Mouse (Mus musculus) midbrain, embryonic 11.5 days (tissue): ENCODE measurements around the gene Clstn2. TPM values are rescaled to one million over a fixed set of nuclear protein-coding genes. Genes with fewer than 3 reads are reported as not detected.

Experiments used
- ATAC-seq: fragments of 200-750 bp; cut with Nextera tagmentation; 2 replicates; pipeline ENCODE4 v1.8.0; 2017; ENCODE audit warnings: moderate TSS enrichment, moderate library complexity; ENCODE audit not compliant: low FRiP score
- DNase-seq: peaks from one replicate; pipeline ENCODE4 v3.0.0; 2015; ENCODE audit warnings: low spot score; ENCODE audit errors: missing footprints
- H3K27ac ChIP-seq: fragments of 300-500 bp; sonication (generic); 2 replicates; pipeline ENCODE4 v1.5.1; 2014; ENCODE audit warnings: low read depth, low read length
- H3K27me3 ChIP-seq: fragments of 300-500 bp; sonication (generic); 2 replicates; pipeline ENCODE4 v1.6.1; 2014; ENCODE audit warnings: mild to moderate bottlenecking, low read length, moderate library complexity, mixed read lengths; ENCODE audit not compliant: control insufficient read depth, insufficient read depth
- H3K36me3 ChIP-seq: fragments of 300-500 bp; sonication (generic); 2 replicates; pipeline ENCODE4 v1.6.1; 2014; ENCODE audit warnings: mild to moderate bottlenecking, low read length, moderate library complexity, mixed read lengths; ENCODE audit not compliant: control insufficient read depth, insufficient read depth
- H3K4me1 ChIP-seq: fragments of 300-500 bp; sonication (generic); 2 replicates; pipeline ENCODE4 v1.6.1; 2014; ENCODE audit warnings: low read length; ENCODE audit not compliant: control insufficient read depth, insufficient read depth
- H3K4me2 ChIP-seq: fragments of 300-500 bp; sonication (generic); 2 replicates; pipeline ENCODE4 v1.6.1; 2014; ENCODE audit warnings: mild to moderate bottlenecking, moderate library complexity
- H3K4me3 ChIP-seq: fragments of 300-500 bp; sonication (generic); 2 replicates; pipeline ENCODE4 v1.5.1; 2014; ENCODE audit warnings: low read depth, low read length
- H3K9ac ChIP-seq: fragments of 300-500 bp; sonication (generic); 2 replicates; pipeline ENCODE4 v1.6.1; 2014; ENCODE audit warnings: low read length
- H3K9me3 ChIP-seq: fragments of 300-500 bp; sonication (generic); 2 replicates; pipeline ENCODE4 v1.6.1; 2016; ENCODE audit warnings: low read length; ENCODE audit not compliant: control insufficient read depth
- WGBS: fragments of 180-500 bp; shearing (Covaris S2); extraction: QIAGEN DNeasy Blood & Tissue Kit; methylation state at CpG from one replicate; pipeline ENCODE4 v1.1.7; 2014; 5-methylcytosine and 5-hydroxymethylcytosine counted together
- polyA plus RNA-seq: library from polyadenylated mRNA; unstranded; fragments of >200 nt; fragmentation: Nextera tagmentation; extraction: Ambion mirVana; gene quantifications from 2 replicates; pipeline ENCODE4 v1.2.1, GENCODE M21; 2014

The Clstn2 gene
- polyA plus RNA-seq, result 1.6 and 1.7 TPM in 2 replicates

- Histone ChIP-seq H3K4me1 (peaks cover 10% of the 10 kb centered on the region), H3K9me3 (no peaks in the 10 kb centered on the region), H3K9ac (peak within 1 kb of the TSS; percentile 68), H3K36me3 (no peaks in the 10 kb centered on the region), H3K27ac (no peak within 1 kb of the TSS; the same call in 1 of the 2 replicates), H3K4me3 (peak within 1 kb of the TSS; percentile 57), H3K4me2 (peak within 1 kb of the TSS; percentile 92), H3K27me3 (peaks cover 27% of the 10 kb centered on the region)
- peak; percentile 95 for ATAC-seq
- DNase-seq, result peak; percentile 97
- WGBS, result under 1% methylated on average over 70 of the region's 73 CpGs
Observed at GRCm38 (mm10) chr9:98032573-98033272, at the start of gene Clstn2. Clstn2 (minus strand) TSS chr9:98033181.

GRCm38 (mm10) chr9:98067767-98068166 is 34.8 kb upstream of the Clstn2 start:
- no peak for ATAC-seq
- Histone ChIP-seq H3K9me3 (no peaks in the 10 kb centered on the region), H3K4me3 (no peak overlapping the region), H3K27ac (no peak overlapping the region), H3K9ac (no peak overlapping the region), H3K4me1 (no peaks in the 10 kb centered on the region), H3K27me3 (no peaks in the 10 kb centered on the region), H3K36me3 (no peaks in the 10 kb centered on the region), H3K4me2 (no peak overlapping the region)
- WGBS, result 87% methylated on average over 5 of the region's 5 CpGs
- DNase-seq, result no peak

GRCm38 (mm10) chr9:98061646-98062045 is 28.7 kb upstream of the Clstn2 start:
- no peaks in the 10 kb centered on the region for H3K36me3 ChIP-seq
- no peak overlapping the region for H3K9ac ChIP-seq
- no peaks in the 10 kb centered on the region for H3K9me3 ChIP-seq
- H3K4me1 ChIP-seq, result no peaks in the 10 kb centered on the region
- no peak for ATAC-seq
- no peaks in the 10 kb centered on the region for H3K27me3 ChIP-seq
- H3K4me2 ChIP-seq, result no peak overlapping the region
- no peak overlapping the region for H3K27ac ChIP-seq
- WGBS, result 77% methylated on average over 3 of the region's 3 CpGs
- DNase-seq, result no peak
- no peak overlapping the region for H3K4me3 ChIP-seq

GRCm38 (mm10) chr9:98057291-98057690 is 24.3 kb upstream of the Clstn2 start:
- WGBS, result 95% methylated on average over 2 of the region's 2 CpGs
- no peak for DNase-seq
- Histone ChIP-seq H3K9me3 (no peaks in the 10 kb centered on the region), H3K9ac (no peak overlapping the region), H3K27ac (no peak overlapping the region), H3K4me2 (no peak overlapping the region), H3K4me3 (no peak overlapping the region), H3K4me1 (no peaks in the 10 kb centered on the region), H3K36me3 (no peaks in the 10 kb centered on the region), H3K27me3 (no peaks in the 10 kb centered on the region)
- ATAC-seq, result no peak

- DNase-seq (no peak), ATAC-seq (no peak)
- Histone ChIP-seq H3K36me3 (no peaks in the 10 kb centered on the region), H3K27me3 (no peaks in the 10 kb centered on the region), H3K4me2 (no peak overlapping the region), H3K4me1 (no peaks in the 10 kb centered on the region), H3K9me3 (no peaks in the 10 kb centered on the region), H3K4me3 (no peak overlapping the region), H3K27ac (no peak overlapping the region), H3K9ac (no peak overlapping the region)
- 77% methylated on average over 12 of the region's 12 CpGs for WGBS
Observed at GRCm38 (mm10) chr9:98051343-98051742, 18.4 kb upstream of the Clstn2 start.

GRCm38 (mm10) chr9:98033273-98033855 is 383 bp upstream of the Clstn2 start:
- peak overlapping the region; percentile 57 for H3K4me3 ChIP-seq
- H3K4me1 ChIP-seq, result peaks cover 10% of the 10 kb centered on the region
- whole genome bisulfite sequencing, result 1% methylated on average over 38 of the region's 38 CpGs
- no peaks in the 10 kb centered on the region for H3K9me3 ChIP-seq
- H3K27me3 ChIP-seq, result peaks cover 27% of the 10 kb centered on the region
- H3K27ac ChIP-seq, result no peak overlapping the region; the same call in 1 of the 2 replicates
- ATAC-seq (peak; percentile 74), DNase-seq (peak; percentile 90)
- H3K36me3 ChIP-seq, result no peaks in the 10 kb centered on the region
- peak overlapping the region; percentile 92 for H3K4me2 ChIP-seq
- peak overlapping the region; percentile 68 for H3K9ac ChIP-seq

- WGBS, result 1% methylated on average over 31 of the region's 31 CpGs
- 0 out of 2 replicates have a peak, but pooled peaks have one; percentile 7 for ATAC-seq
Observed at GRCm38 (mm10) chr9:98031898-98032572, 946 bp downstream of the Clstn2 start.

GRCm38 (mm10) chr9:98030715-98031114 is 2.3 kb downstream of the Clstn2 start:
- Histone ChIP-seq H3K4me3 (no peak overlapping the region), H3K9me3 (no peaks in the 10 kb centered on the region), H3K4me1 (peaks cover 10% of the 10 kb centered on the region), H3K27me3 (peaks cover 27% of the 10 kb centered on the region), H3K27ac (no peak overlapping the region), H3K9ac (no peak overlapping the region), H3K36me3 (no peaks in the 10 kb centered on the region), H3K4me2 (no peak overlapping the region)
- WGBS, result 20% methylated on average over 2 of the region's 2 CpGs
- DNase-seq (peak; percentile 89), ATAC-seq (no peak)

More at GRCm38 (mm10) chr9:98031898-98032572, 946 bp downstream of the Clstn2 start:
- peaks cover 10% of the 10 kb centered on the region for H3K4me1 ChIP-seq
- H3K4me2 ChIP-seq, result peak overlapping the region; percentile 92
- H3K36me3 ChIP-seq, result no peaks in the 10 kb centered on the region
- peak overlapping the region; percentile 68 for H3K9ac ChIP-seq
- DNase-seq, result peak; percentile 92
- peak overlapping the region; percentile 57 for H3K4me3 ChIP-seq
- H3K27ac ChIP-seq, result no peak overlapping the region
- H3K9me3 ChIP-seq, result no peaks in the 10 kb centered on the region
- peaks cover 27% of the 10 kb centered on the region for H3K27me3 ChIP-seq

GRCm38 (mm10) chr9:98025548-98025947 is 7.4 kb downstream of the Clstn2 start:
- 83% methylated on average over 3 of the region's 3 CpGs for WGBS
- H3K27ac ChIP-seq, result no peak overlapping the region
- no peak overlapping the region for H3K4me2 ChIP-seq
- H3K36me3 ChIP-seq, result no peaks in the 10 kb centered on the region
- DNase-seq (no peak), ATAC-seq (no peak)
- H3K4me3 ChIP-seq, result no peak overlapping the region
- H3K27me3 ChIP-seq, result no peaks in the 10 kb centered on the region
- H3K9me3 ChIP-seq, result no peaks in the 10 kb centered on the region
- no peak overlapping the region for H3K9ac ChIP-seq
- H3K4me1 ChIP-seq, result no peaks in the 10 kb centered on the region
